Mouse (Mus musculus): ENCODE results near the gene Tmem192. TPM values are rescaled to one million over a fixed set of nuclear protein-coding genes. Genes with fewer than 3 reads are reported as not detected.
"Not testable (repeated sequence)": the region's sequence is repeated elsewhere in the genome, so short reads cannot be mapped to it uniquely, and the experiment has no call there.

The Tmem192 gene
- total and polyA plus RNA-seq, 3 experiments, result 6.3 to 24.9 TPM; not detected in 1

DNA sequence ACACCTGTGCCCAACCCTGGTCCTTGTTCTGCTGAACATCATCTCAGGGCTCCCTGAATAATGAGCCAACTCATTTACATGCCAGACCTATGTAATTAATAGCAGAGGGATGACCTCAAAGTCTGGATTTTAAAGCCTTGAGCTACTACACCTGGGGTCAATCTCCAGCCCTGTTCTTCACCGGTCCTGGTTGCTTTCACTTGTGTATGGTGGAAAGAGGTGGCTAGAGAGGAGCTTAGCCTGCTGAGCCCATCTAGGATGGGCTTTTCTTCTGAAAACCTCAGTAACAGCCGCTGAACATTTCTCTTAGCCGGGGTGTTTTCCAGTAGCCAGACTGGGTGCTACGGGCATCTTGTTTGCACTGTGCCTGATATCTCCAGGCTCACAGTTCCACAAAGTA is 40.7 kb downstream of the Tmem192 start, which contains the start of gene Trim75:
TSS of gene Trim75 (minus strand) at position 101 of the 400 bp plus-strand sequence.
- Histone ChIP-seq H3K36me3 (ENCODE audit: control insufficient read depth in 1 of 2, insufficient read depth in 2 of 2, low read length in 2 of 2) (no peaks in the 10 kb centered on the region), H3K27me3 (ENCODE audit: control insufficient read depth in 1 of 2, insufficient read depth in 2 of 2, low read length in 2 of 2) (no peaks in the 10 kb centered on the region), H3K4me1 (ENCODE audit: control insufficient read depth in 1 of 2, insufficient read depth in 2 of 2, low read length in 2 of 2) (no peaks in the 10 kb centered on the region), H3K79me2 (ENCODE audit: control insufficient read depth, insufficient read depth, low read length, poor library complexity) (no peaks in the 10 kb centered on the region), H3K27ac (ENCODE audit: control insufficient read depth, low read depth, low read length) (no peak within 1 kb of the TSS), H3K4me3 (ENCODE audit: control insufficient read depth in 1 of 2, insufficient read depth in 1 of 2, low read depth in 2 of 2, low read length in 2 of 2) (no peak within 1 kb of the TSS), H3K9me3 (replicated peaks; ENCODE audit: insufficient read depth, low read length) (no peaks in the 10 kb centered on the region), H3K9ac (ENCODE audit: control insufficient read depth, low read depth, low read length, poor library complexity, severe bottlenecking) (no peak within 1 kb of the TSS)
- no peak for DNase-seq (ENCODE audit: low read depth, low spot score)
- TF ChIP-seq MAX (IDR thresholded peaks at IDR 0.05; ENCODE audit: low read length) (no peak), BHLHE40 (IDR thresholded peaks at IDR 0.05; ENCODE audit: borderline replicate concordance, low read depth, low read length) (no peak), KAT2A (conservative IDR thresholded peaks at IDR 0.05; ENCODE audit: low read depth, low read length) (no peak), USF1 (IDR thresholded peaks at IDR 0.05; ENCODE audit: low read depth, low read length) (no peak), ELF1 (IDR thresholded peaks at IDR 0.05; ENCODE audit: low read depth, low read length) (no peak), NELFE (IDR thresholded peaks at IDR 0.05; ENCODE audit: low read depth, low read length) (no peak), SIN3A (IDR thresholded peaks at IDR 0.05; ENCODE audit: low read length) (no peak), GABPA (IDR thresholded peaks at IDR 0.05; ENCODE audit: low read depth, low read length) (no peak), MYB (IDR thresholded peaks at IDR 0.05; ENCODE audit: low read depth, low read length) (no peak), JUND (IDR thresholded peaks at IDR 0.05; ENCODE audit: low read depth, low read length) (no peak), CHD1 (IDR thresholded peaks at IDR 0.05; ENCODE audit: low read depth, low read length) (no peak), ETS1 (IDR thresholded peaks at IDR 0.05; ENCODE audit: low read depth, low read length) (no peak), MXI1 (IDR thresholded peaks at IDR 0.05; ENCODE audit: low read depth, low read length) (no peak), MYC (IDR thresholded peaks at IDR 0.05; ENCODE audit: low read depth, low read length) (no peak), POLR2AphosphoS2 (IDR thresholded peaks at IDR 0.05; ENCODE audit: low read length) (no peak), MEF2A (IDR thresholded peaks at IDR 0.05; ENCODE audit: extremely low read depth, insufficient replicate concordance, low read depth, low read length, poor library complexity, severe bottlenecking) (no peak), CTCF (IDR thresholded peaks at IDR 0.05 in 2 of 3, conservative IDR thresholded peaks at IDR 0.05 in 1 of 3; ENCODE audit: control insufficient read depth in 1 of 3, insufficient read depth in 1 of 3, low read depth in 2 of 3, low read length in 3 of 3, poor library complexity in 1 of 3, severe bottlenecking in 1 of 3) (no peak), MAZ (IDR thresholded peaks at IDR 0.05; ENCODE audit: low read depth, low read length) (no peak), ZC3H11A (IDR thresholded peaks at IDR 0.05; ENCODE audit: low read depth, low read length) (no peak), MAFK (IDR thresholded peaks at IDR 0.05; ENCODE audit: borderline replicate concordance, low read depth, low read length) (no peak)

DNA sequence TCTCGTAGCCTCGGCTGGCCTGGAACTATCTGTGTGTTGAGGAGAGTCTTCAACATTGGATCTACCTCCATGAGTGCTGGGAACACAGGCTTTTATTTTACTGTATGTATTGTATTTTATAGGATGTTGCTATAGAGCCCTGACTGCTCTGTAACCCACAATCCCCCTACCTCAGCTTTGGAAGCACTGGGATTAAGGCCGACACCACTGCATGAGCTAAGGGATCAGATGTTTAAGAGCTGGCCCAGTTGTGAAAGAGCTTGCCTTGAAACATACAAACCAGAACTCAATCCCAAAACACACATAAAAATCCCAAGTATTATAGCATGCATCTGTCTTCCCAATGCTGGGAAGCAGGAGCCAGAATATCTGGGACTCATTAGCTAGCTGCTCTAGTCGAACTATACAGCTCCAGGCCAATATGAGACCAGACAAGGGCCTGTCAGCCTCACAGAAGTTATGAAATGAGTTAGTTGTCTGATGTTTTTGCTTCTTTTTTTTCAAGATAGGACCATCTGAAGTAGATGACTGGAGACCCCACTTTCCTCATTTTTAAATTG is 51.9 kb downstream of the Tmem192 start:
- Histone ChIP-seq H3K79me2 (ENCODE audit: control insufficient read depth, insufficient read depth, low read length, poor library complexity) (no peaks in the 10 kb centered on the region), H3K4me3 (ENCODE audit: control insufficient read depth in 1 of 2, insufficient read depth in 1 of 2, low read depth in 2 of 2, low read length in 2 of 2) (no peak overlapping the region), H3K36me3 (ENCODE audit: control insufficient read depth in 1 of 2, insufficient read depth in 2 of 2, low read length in 2 of 2) (no peaks in the 10 kb centered on the region), H3K4me1 (ENCODE audit: control insufficient read depth in 1 of 2, insufficient read depth in 2 of 2, low read length in 2 of 2) (no peaks in the 10 kb centered on the region), H3K9ac (ENCODE audit: control insufficient read depth, low read depth, low read length, poor library complexity, severe bottlenecking) (no peak overlapping the region), H3K27me3 (ENCODE audit: control insufficient read depth in 1 of 2, insufficient read depth in 2 of 2, low read length in 2 of 2) (no peaks in the 10 kb centered on the region), H3K27ac (ENCODE audit: control insufficient read depth, low read depth, low read length) (no peak overlapping the region), H3K9me3 (replicated peaks; ENCODE audit: insufficient read depth, low read length) (no peaks in the 10 kb centered on the region)
- no peak for TF ChIP-seq MEF2A (IDR thresholded peaks at IDR 0.05; ENCODE audit: extremely low read depth, insufficient replicate concordance, low read depth, low read length, poor library complexity, severe bottlenecking)
- TF ChIP-seq TCF12 (IDR thresholded peaks at IDR 0.05; ENCODE audit: low read depth, low read length), result no peak
- TF ChIP-seq MAZ (IDR thresholded peaks at IDR 0.05; ENCODE audit: low read depth, low read length), result no peak
- no peak for DNase-seq (ENCODE audit: low read depth, low spot score)

DNA sequence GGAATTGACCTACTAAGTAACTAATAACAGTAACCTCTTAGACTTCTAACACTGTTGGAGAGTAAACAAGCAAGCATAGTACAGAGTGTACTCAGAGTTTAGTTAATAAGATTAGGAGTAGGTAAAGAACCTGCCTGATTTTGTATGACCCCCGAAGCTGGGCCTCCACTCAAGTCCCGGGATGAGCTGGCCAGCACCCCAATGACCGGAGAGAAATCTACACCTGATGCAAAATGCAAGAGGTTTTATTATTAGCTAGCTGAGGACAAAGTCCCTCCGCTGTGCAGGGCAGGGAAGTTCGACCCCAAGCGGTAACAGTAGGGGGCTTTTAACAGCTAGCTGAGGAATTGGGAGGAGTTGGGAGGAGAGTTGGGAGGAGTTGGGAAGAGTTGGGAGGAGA is 60.6 kb downstream of the Tmem192 start:
- DNase-seq (ENCODE audit: low read depth, low spot score); H3K9ac ChIP-seq (ENCODE audit: control insufficient read depth, low read depth, low read length, poor library complexity, severe bottlenecking); H3K27ac ChIP-seq (ENCODE audit: control insufficient read depth, low read depth, low read length); H3K79me2 ChIP-seq (ENCODE audit: control insufficient read depth, insufficient read depth, low read length, poor library complexity); H3K27me3 ChIP-seq (ENCODE audit: control insufficient read depth in 1 of 2, insufficient read depth in 2 of 2, low read length in 2 of 2); H3K9me3 ChIP-seq (replicated peaks; ENCODE audit: insufficient read depth, low read length); H3K4me3 ChIP-seq (ENCODE audit: control insufficient read depth in 1 of 2, insufficient read depth in 1 of 2, low read depth in 2 of 2, low read length in 2 of 2); H3K36me3 ChIP-seq (ENCODE audit: control insufficient read depth in 1 of 2, insufficient read depth in 2 of 2, low read length in 2 of 2); H3K4me1 ChIP-seq (ENCODE audit: control insufficient read depth in 1 of 2, insufficient read depth in 2 of 2, low read length in 2 of 2): not testable (repeated sequence)
